Mouse (Mus musculus) lung, postnatal 14 days (tissue): ENCODE measurements at regions not wholly inside any gene's neighbourhood (a gene's known extent, or its start where the extent isn't known, plus 50 kb on each side); places are given as distances from the start of the nearest gene placed in this dataset.
A peak's percentile ranks its signal among the peaks of the same experiment; 100 is the strongest.
"Not testable (repeated sequence)": the region's sequence is repeated elsewhere in the genome, so short reads cannot be mapped to it uniquely, and the experiment has no call there.

ENCODE experiments used
- DNase-seq: peaks from one replicate; pipeline ENCODE4 v3.0.0; 2021

GRCm38 (mm10) chr15:38410462-38410861 lies 985.1 kb downstream of the 4930447A16Rik start:
- no peak for DNase-seq

DNA sequence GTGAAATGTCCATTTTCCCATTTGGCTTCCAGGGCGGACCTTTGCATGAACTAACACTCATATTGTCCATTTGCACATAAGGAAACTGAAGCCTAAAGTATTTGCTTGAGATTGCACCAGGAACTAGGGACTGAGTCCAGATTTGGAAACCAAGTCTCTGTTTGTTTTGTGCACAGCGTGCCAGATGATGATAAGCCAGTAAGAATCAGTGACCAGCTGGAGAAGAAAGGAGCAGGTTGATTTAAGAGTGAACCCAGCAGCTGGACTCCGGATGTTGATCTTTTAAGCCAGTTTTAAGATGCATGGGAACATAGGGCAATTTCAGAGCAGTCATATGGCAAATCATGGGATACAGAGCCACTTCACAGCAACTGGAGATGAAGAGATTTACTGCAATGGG lies 987.1 kb downstream of the 4930447A16Rik start:
- no peak for DNase-seq

DNA sequence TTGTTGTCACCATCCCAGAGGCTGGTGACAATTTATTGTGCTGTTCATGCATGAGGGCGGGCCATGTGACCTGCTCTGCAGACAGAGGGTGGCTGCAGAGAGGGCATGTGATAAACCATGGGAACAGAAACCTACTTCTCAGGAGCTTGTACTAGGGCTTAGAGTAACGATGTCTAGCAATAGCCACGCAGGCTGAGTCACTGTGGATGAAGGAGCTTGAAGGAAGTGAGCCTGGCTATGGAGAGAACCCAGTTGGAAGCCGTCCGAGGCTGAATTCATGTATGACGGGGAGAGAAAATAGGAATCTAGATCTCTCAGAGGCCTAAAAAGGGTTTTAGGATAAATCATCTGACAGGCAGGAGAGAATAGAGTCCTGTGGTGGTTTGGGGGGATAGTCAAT lies 988.0 kb downstream of the 4930447A16Rik start:
- no peak for DNase-seq

GRCm38 (mm10) chr15:38414318-38415090 lies 989.1 kb downstream of the 4930447A16Rik start:
- DNase-seq, result peak; percentile 35

DNA sequence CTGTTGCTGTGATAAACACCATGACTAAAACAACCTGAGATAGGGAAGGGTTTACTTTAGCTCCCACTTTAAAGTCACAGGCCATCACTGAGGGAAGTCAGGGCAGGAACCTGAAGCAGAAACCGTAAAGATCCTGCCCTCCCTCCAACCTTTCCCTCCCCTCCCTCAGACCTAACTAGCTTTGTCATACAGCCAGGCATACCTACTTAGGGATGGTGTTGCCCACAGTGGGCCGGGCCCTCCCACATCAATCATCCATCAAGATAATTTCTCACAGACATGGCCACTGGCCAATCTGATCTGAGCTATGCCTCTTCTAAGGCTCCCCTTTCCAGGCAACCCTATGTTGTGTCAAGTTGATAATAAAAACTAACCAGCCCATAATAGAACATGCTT lies 989.7 kb downstream of the 4930447A16Rik start:
- DNase-seq, result no peak

- no peak for DNase-seq
Observed at GRCm38 (mm10) chr15:38419621-38420020, 994.3 kb downstream of the 4930447A16Rik start.

DNA sequence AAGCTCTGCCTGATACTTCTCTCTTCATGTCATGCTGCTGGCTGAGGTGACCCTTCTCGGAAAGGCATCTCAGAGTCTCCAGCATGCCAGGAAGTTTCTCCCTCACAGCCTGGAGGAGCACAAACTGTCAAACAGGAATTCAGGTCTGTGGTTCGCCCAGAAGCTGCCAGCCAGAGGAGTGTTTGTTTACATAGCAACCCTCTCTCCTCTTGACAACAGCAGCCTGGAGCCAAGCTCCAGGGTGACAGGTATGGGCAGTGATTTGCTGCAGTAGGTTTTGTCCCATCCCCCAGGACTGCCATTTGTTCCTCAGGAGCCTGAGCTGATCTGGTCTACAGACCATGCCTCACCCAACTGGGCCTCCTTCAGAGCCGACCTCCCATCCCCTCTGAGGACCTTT lies 995.4 kb downstream of the 4930447A16Rik start:
- peak; percentile 40 for DNase-seq

DNA sequence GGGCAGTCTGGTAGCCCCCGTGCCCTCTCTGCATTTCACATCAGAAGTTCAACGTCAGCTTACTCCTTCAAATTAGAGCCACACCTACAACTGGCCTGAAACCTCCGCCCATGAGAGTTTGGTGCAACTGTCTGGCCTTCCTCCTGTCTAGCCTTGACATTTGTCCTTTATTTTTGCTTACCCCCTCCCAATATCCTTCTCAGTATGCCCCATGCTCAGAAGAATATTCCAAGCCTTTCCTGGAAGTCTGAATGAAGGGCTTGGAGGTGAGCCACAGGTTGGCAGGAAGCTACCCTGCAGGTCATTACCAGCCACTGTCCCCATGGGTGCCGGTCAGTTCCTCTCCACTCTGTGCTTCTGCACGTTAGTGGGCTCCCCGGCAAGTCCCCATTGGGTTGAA lies 997.4 kb downstream of the 4930447A16Rik start:
- no peak for DNase-seq

DNA sequence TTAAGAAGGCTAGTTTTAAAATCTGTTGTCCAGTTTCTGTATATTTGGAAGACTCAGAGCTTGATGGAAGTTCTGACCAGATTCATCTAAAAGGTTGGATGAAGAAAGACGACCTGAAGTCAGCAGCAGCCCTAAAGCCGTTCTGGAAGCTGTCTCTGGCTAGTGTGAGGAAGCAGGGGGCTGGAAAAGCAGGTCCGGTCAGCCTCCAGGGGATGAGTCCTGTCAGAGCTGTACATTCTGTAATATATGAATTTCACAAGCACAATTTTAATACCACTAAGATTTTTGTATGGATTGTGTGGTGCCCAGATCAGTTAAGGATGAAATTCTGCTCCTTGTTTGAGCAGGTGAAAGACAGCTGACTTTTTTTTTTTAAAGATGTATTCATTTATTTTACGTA lies 1000.2 kb downstream of the 4930447A16Rik start:
- DNase-seq, result no peak

GRCm38 (mm10) chr15:38427966-38428365 lies 1002.6 kb downstream of the 4930447A16Rik start:
- DNase-seq, result no peak

GRCm38 (mm10) chr15:38431668-38432067 lies 1006.3 kb downstream of the 4930447A16Rik start:
- DNase-seq, result peak; percentile 61

GRCm38 (mm10) chr15:38433386-38433785 lies 1008.0 kb downstream of the 4930447A16Rik start:
- no peak for DNase-seq

GRCm38 (mm10) chr15:38434239-38434638 lies 1008.9 kb downstream of the 4930447A16Rik start:
- DNase-seq, result not testable (repeated sequence)
